Mouse (Mus musculus): ENCODE results near the gene Fam107b.

Gene Fam107b

GRCm38 (mm10) chr2:3740256-3740655 lies 170.0 kb downstream of the Fam107b start:
- no peak for DNase-seq (ENCODE audit: low spot score)

GRCm38 (mm10) chr2:3740670-3741069 lies 170.4 kb downstream of the Fam107b start:
- no peak for DNase-seq (ENCODE audit: low spot score)

- DNase-seq (ENCODE audit: low spot score), result no peak
These were observed 172.2 kb downstream of the Fam107b start for GRCm38 (mm10) chr2:3742519-3742918.

GRCm38 (mm10) chr2:3745041-3745440 lies 174.8 kb downstream of the Fam107b start:
- no peak for DNase-seq (ENCODE audit: low spot score)

GRCm38 (mm10) chr2:3745910-3746606 lies 175.8 kb downstream of the Fam107b start:
- no peak for DNase-seq (ENCODE audit: low spot score)

GRCm38 (mm10) chr2:3748714-3749503 lies 178.6 kb downstream of the Fam107b start:
- no peak for DNase-seq (ENCODE audit: low spot score)

- DNase-seq (ENCODE audit: low spot score), result no peak
These were observed 179.3 kb downstream of the Fam107b start for GRCm38 (mm10) chr2:3749504-3750024.

GRCm38 (mm10) chr2:3750126-3750525 lies 179.8 kb downstream of the Fam107b start:
- DNase-seq (ENCODE audit: low spot score), result no peak

GRCm38 (mm10) chr2:3752365-3752764 lies 182.1 kb downstream of the Fam107b start:
- no peak for DNase-seq (ENCODE audit: low spot score)

- DNase-seq (ENCODE audit: low spot score), result no peak
These were observed 182.6 kb downstream of the Fam107b start for GRCm38 (mm10) chr2:3752893-3753292.

GRCm38 (mm10) chr2:3753749-3754148 lies 183.5 kb downstream of the Fam107b start:
- DNase-seq (ENCODE audit: low spot score), result no peak

GRCm38 (mm10) chr2:3755936-3756335 lies 185.6 kb downstream of the Fam107b start:
- DNase-seq (ENCODE audit: low spot score), result no peak

GRCm38 (mm10) chr2:3758406-3758805 lies 188.1 kb downstream of the Fam107b start:
- DNase-seq (ENCODE audit: low spot score), result no peak

- DNase-seq (ENCODE audit: low spot score), result no peak
These were observed 190.0 kb downstream of the Fam107b start for GRCm38 (mm10) chr2:3760234-3760836.

GRCm38 (mm10) chr2:3764136-3764535 lies 193.8 kb downstream of the Fam107b start:
- DNase-seq (ENCODE audit: low spot score), result no peak

GRCm38 (mm10) chr2:3765957-3766783 lies 195.9 kb downstream of the Fam107b start:
- DNase-seq (ENCODE audit: low spot score), result no peak

- peak; percentile 54 for DNase-seq (ENCODE audit: low spot score)
These were observed 199.0 kb downstream of the Fam107b start for GRCm38 (mm10) chr2:3769260-3769659.

GRCm38 (mm10) chr2:3769786-3770318 lies 199.6 kb downstream of the Fam107b start:
- DNase-seq (ENCODE audit: low spot score), result no peak

GRCm38 (mm10) chr2:3770383-3770782 lies 200.1 kb downstream of the Fam107b start:
- DNase-seq (ENCODE audit: low spot score), result no peak

GRCm38 (mm10) chr2:3771483-3771882 lies 201.2 kb downstream of the Fam107b start:
- no peak for DNase-seq (ENCODE audit: low spot score)

GRCm38 (mm10) chr2:3773089-3773488 lies 202.8 kb downstream of the Fam107b start:
- no peak for DNase-seq (ENCODE audit: low spot score)

- no peak for DNase-seq (ENCODE audit: low spot score)
These were observed 205.3 kb downstream of the Fam107b start for GRCm38 (mm10) chr2:3775569-3775968.
